Comparison of ENCODE assay signal across 19 mouse cellular contexts in genomic region chr6:52478624-52479023, GRCm38 (mm10).
DNase-seq lines count a peak whose midpoint lies in the region; ATAC-seq and TF ChIP-seq lines count a peak whose summit lies in the region.
"Had no signal": no experiment of that assay in that cellular context is flagged by ENCODE, and none has a peak within 500 bp of the region (broad histone marks: within the 10 kb centered on the region; RNA-seq: fewer than 3 reads in every experiment).

No protein-coding gene starts in this region.

- TF ChIP-seq POLR2A in small intestine, adult 2 months (IDR thresholded peaks at IDR 0.05; ENCODE audit: low read depth, low read length) = no peak

- no peaks in the 10 kb centered on the region for H3K27me3 ChIP-seq in kidney, embryonic 16.5 days (ENCODE audit: insufficient read depth, low read length)
- H3K27me3 ChIP-seq in small intestine, adult 2 months (ENCODE audit: control insufficient read depth, insufficient read depth, low read length) = no peaks in the 10 kb centered on the region
- H3K27me3 ChIP-seq: hindbrain, embryonic 12.5 days; liver, embryonic 13.5 days; midbrain, embryonic 15.5 days had no signal

- no peak for TF ChIP-seq CTCF in small intestine, adult 2 months (IDR thresholded peaks at IDR 0.05; ENCODE audit: extremely low read depth, insufficient read length, insufficient replicate concordance, low read depth, low read length)

- H3K4me2 ChIP-seq in kidney, embryonic 16.5 days (replicated peaks; ENCODE audit: low read depth, low read length) = peak overlapping the region; percentile 21
- H3K4me2 ChIP-seq: forebrain, embryonic 12.5 days; hindbrain, embryonic 12.5 days; liver, embryonic 13.5 days; midbrain, embryonic 15.5 days had no signal

- 90% methylated on average over 2 of the region's 2 CpGs for WGBS in kidney, embryonic 16.5 days
- 71% methylated on average over 2 of the region's 2 CpGs for WGBS in small intestine, adult 2 months

- H3K4me1 ChIP-seq in kidney, embryonic 16.5 days (ENCODE audit: insufficient read depth, low read length) = peaks cover 15% of the 10 kb centered on the region
- peaks cover 48% of the 10 kb centered on the region for H3K4me1 ChIP-seq in small intestine, adult 2 months (ENCODE audit: control insufficient read depth, insufficient read depth, insufficient read length, low read length)

- no peaks in the 10 kb centered on the region for H3K9me3 ChIP-seq in kidney, embryonic 16.5 days (ENCODE audit: low read length)
- H3K9me3 ChIP-seq: forebrain, embryonic 12.5 days; G1E; hindbrain, embryonic 12.5 days; liver, embryonic 13.5 days; midbrain, embryonic 15.5 days had no signal

- H3K36me3 ChIP-seq in kidney, embryonic 16.5 days (ENCODE audit: insufficient read depth, low read length) = no peaks in the 10 kb centered on the region
- H3K36me3 ChIP-seq in small intestine, adult 2 months (ENCODE audit: control insufficient read depth, insufficient read depth, low read length) = no peaks in the 10 kb centered on the region
- H3K36me3 ChIP-seq: forebrain, embryonic 12.5 days; G1E; hindbrain, embryonic 12.5 days; liver, embryonic 13.5 days; midbrain, embryonic 15.5 days had no signal

- peak overlapping the region; percentile 67 for H3K27ac ChIP-seq in kidney, embryonic 16.5 days (ENCODE audit: low read length)
- H3K27ac ChIP-seq in small intestine, adult 2 months (ENCODE audit: insufficient read depth, low read depth, low read length) = peak overlapping the region; percentile 42; the same call in 1 of the 2 replicates
- H3K27ac ChIP-seq: forebrain, embryonic 12.5 days; hindbrain, embryonic 12.5 days; liver, embryonic 13.5 days; midbrain, embryonic 15.5 days had no signal

- peak; percentile 55; the same call in 1 of the 2 replicates for ATAC-seq in frontal cortex, adult (ENCODE audit: low TSS enrichment)
- no peak for ATAC-seq in kidney, embryonic 16.5 days (ENCODE audit: low FRiP score, low TSS enrichment)
- no peak for ATAC-seq in inflammation-experienced regulatory T-cells, adult 6 months
- ATAC-seq: CD4-positive, CD25-positive, alpha-beta regulatory T cell, adult 4 months; midbrain, embryonic 15.5 days had no signal

- H3K9ac ChIP-seq in kidney, embryonic 16.5 days (replicated peaks; ENCODE audit: low read length) = no peak overlapping the region
- H3K9ac ChIP-seq: forebrain, embryonic 12.5 days; hindbrain, embryonic 12.5 days; liver, embryonic 13.5 days; midbrain, embryonic 15.5 days had no signal

- no peak for DNase-seq in frontal cortex, postnatal 10 days (ENCODE audit: low spot score in 2 of 2)
- no peak for DNase-seq in kidney, postnatal 4 days
- DNase-seq in brain, adult 2 months (ENCODE audit: low read depth, low spot score) = peak; percentile 51
- DNase-seq in gastrocnemius, adult 18-20 months (ENCODE audit: low spot score) = no peak
- DNase-seq: cerebellum, adult 11 months; cerebellum, postnatal 14 days; left cerebral cortex, postnatal 4 days; liver, embryonic 13.5 days; spleen, adult 18-20 months; thymus, postnatal 25 days had no signal

- no peak overlapping the region for H3K4me3 ChIP-seq in kidney, embryonic 16.5 days (ENCODE audit: low read length)
- H3K4me3 ChIP-seq in small intestine, adult 2 months (ENCODE audit: low read depth, low read length) = no peak overlapping the region
- H3K4me3 ChIP-seq: forebrain, embryonic 12.5 days; hindbrain, embryonic 12.5 days; liver, embryonic 13.5 days; midbrain, embryonic 15.5 days had no signal
